Mouse (Mus musculus) liver, adult 2 months (tissue): ENCODE results near the gene Gm9857.

Source experiments
- CTCF ChIP-seq: fragments of 200-500 bp; IDR thresholded peaks from 2 replicates; pipeline ENCODE4 v1.5.1; 2011; ENCODE audit warnings: low read depth, low read length, control low read depth
- POLR2A ChIP-seq: fragments of 200-500 bp; IDR thresholded peaks from 2 replicates; pipeline ENCODE4 v1.6.1; 2011; ENCODE audit warnings: low read length, control low read depth; ENCODE audit not compliant: insufficient read depth; ENCODE audit errors: extremely low read depth

DNA sequence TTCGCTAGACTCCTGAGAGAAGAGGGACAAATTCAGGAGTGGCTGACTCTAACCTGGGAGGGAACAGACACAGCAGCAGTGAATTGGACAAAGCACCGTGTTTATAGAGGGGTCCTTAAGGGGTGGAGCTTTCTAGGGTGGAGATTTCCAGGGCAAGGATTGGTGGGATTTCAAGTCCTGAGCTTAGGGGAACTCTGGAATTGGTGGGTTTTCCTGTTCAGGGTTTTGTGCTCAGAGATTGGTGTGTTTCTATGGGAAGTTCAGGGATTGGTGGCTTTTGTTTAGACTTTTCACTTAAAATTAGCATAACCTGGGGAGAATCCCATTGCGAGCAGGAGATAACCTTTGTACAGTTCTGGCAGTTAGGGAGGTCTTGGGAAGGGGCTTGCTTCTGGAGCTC, 22.3 kb downstream of the Gm9857 start:
- TF ChIP-seq POLR2A (no peak), CTCF (no peak)
